Mouse (Mus musculus) liver, embryonic 14.5 days (tissue): ENCODE data around the gene Krtap28-13. TPM values are rescaled to one million over a fixed set of nuclear protein-coding genes. Genes with fewer than 3 reads are reported as not detected.

ENCODE experiments used
- ATAC-seq: fragments of 200-750 bp; cut with Nextera tagmentation; 2 replicates; pipeline ENCODE4 v1.8.0; 2017; ENCODE audit warnings: moderate number of reproducible peaks, mild to moderate bottlenecking, moderate library complexity; ENCODE audit not compliant: insufficient read depth
- DNase-seq, 3 experiments: peaks; one replicate each; pipeline ENCODE4 v3.0.0-alpha.2; 2012 to 2013; ENCODE audit warnings: low read depth in 3 of 3, low spot score in 3 of 3
- H3K27ac ChIP-seq: fragments of 300-500 bp; sonication (generic); 2 replicates; pipeline ENCODE4 v1.5.1; 2014; ENCODE audit warnings: moderate library complexity, mild to moderate bottlenecking, control low read depth, inconsistent platforms
- H3K27me3 ChIP-seq: fragments of 300-500 bp; sonication (generic); 2 replicates; pipeline ENCODE4 v1.6.1; 2014; ENCODE audit warnings: mild to moderate bottlenecking, low read length, moderate library complexity; ENCODE audit not compliant: control insufficient read depth, insufficient read depth
- H3K36me3 ChIP-seq: fragments of 300-500 bp; sonication (generic); replicated peaks from 2 replicates; pipeline ENCODE4 v1.6.1; 2014; ENCODE audit warnings: low read depth; ENCODE audit not compliant: control insufficient read depth, insufficient read depth
- H3K4me1 ChIP-seq, 2 experiments: fragments of 200-500 bp in 1 of 2; fragments of 300-500 bp in 1 of 2; sonication (generic) in 1 of 2; replicated peaks; 2 replicates each; pipeline ENCODE4 v1.6.1; 2012 to 2014; ENCODE audit warnings: antibody characterized with exemption in 1 of 2, inconsistent platforms in 1 of 2, low read length in 1 of 2; ENCODE audit not compliant: control insufficient read depth in 2 of 2, insufficient read depth in 2 of 2
- H3K4me2 ChIP-seq: fragments of 300-500 bp; sonication (generic); 2 replicates; pipeline ENCODE4 v1.6.1; 2014; ENCODE audit warnings: low read depth, mild to moderate bottlenecking, control low read depth, moderate library complexity
- H3K4me3 ChIP-seq, 2 experiments: fragments of 200-500 bp in 1 of 2; fragments of 300-500 bp in 1 of 2; sonication (generic) in 1 of 2; 2 replicates each; pipeline ENCODE4 v1.5.1; 2012 to 2014; ENCODE audit warnings: low read depth in 2 of 2, low read length in 2 of 2, mild to moderate bottlenecking in 2 of 2, control low read depth in 1 of 2, inconsistent platforms in 1 of 2, moderate library complexity in 1 of 2; ENCODE audit not compliant: insufficient read depth in 1 of 2
- H3K9ac ChIP-seq: fragments of 300-500 bp; sonication (generic); replicated peaks from 2 replicates; pipeline ENCODE4 v1.6.1; 2014; ENCODE audit warnings: mild to moderate bottlenecking, control low read depth, moderate library complexity
- H3K9me3 ChIP-seq: fragments of 300-500 bp; sonication (generic); 2 replicates; pipeline ENCODE4 v1.6.1; 2016; ENCODE audit warnings: low read length, mixed read lengths; ENCODE audit not compliant: control insufficient read depth
- CTCF ChIP-seq: IDR thresholded peaks from 2 replicates; pipeline ENCODE4 v1.5.1; 2016; ENCODE audit warnings: antibody characterized with exemption, low read depth, control low read depth
- EP300 ChIP-seq: IDR thresholded peaks from 2 replicates; pipeline ENCODE4 v1.6.1; 2016; ENCODE audit warnings: antibody characterized with exemption, low read depth
- WGBS: fragments of 180-500 bp; shearing (Covaris S2); extraction: QIAGEN DNeasy Blood & Tissue Kit; methylation state at CpG from one replicate; pipeline ENCODE4 v1.1.7; 2014; ENCODE audit not compliant: insufficient replicate concordance; 5-methylcytosine and 5-hydroxymethylcytosine counted together
- polyA plus RNA-seq, 2 experiments: library from polyadenylated mRNA; depleted of rRNA in 1 of 2; stranded (reverse) in 1 of 2; unstranded in 1 of 2; fragments of >200 nt; fragmentation: Nextera tagmentation in 1 of 2; extraction: Ambion mirVana in 1 of 2; gene quantifications; 2 replicates each; pipeline versions ENCODE4 v1.2.1 to v1.2.3; 2012 to 2014

Krtap28-13 gene
- polyA plus RNA-seq, 2 experiments, result not detected

DNA sequence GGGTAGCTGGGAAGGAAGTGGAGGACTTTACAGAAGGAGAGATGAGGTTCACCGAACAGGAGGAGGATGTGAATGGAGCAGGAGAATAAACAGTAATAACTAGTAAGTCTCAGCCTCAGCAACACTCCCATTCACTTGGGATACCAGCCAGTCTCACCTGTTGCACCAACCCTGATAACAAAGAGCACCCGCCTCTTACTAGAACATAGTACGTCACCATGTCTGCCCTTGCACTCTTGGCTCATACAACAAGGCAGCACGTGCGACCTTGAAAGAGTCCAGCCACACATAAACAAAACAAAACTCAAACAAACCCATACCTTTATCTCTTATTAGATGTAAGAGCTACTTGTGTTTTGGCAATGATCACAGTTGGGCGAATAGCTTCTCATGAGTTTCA lies 28.2 kb upstream of the Krtap28-13 start:
- H3K4me1 ChIP-seq, result no peaks in the 10 kb centered on the region
- H3K9me3 ChIP-seq, result no peaks in the 10 kb centered on the region
- no peak overlapping the region for H3K4me3 ChIP-seq
- no peak overlapping the region for H3K9ac ChIP-seq
- no peak overlapping the region for H3K4me2 ChIP-seq
- no peak for ATAC-seq
- H3K27me3 ChIP-seq, result no peaks in the 10 kb centered on the region
- TF ChIP-seq EP300, result no peak
- TF ChIP-seq CTCF, result no peak
- 67% methylated on average over 6 of the region's 6 CpGs for WGBS
- no peaks in the 10 kb centered on the region for H3K36me3 ChIP-seq
- no peak for DNase-seq
- H3K27ac ChIP-seq, result no peak overlapping the region

DNA sequence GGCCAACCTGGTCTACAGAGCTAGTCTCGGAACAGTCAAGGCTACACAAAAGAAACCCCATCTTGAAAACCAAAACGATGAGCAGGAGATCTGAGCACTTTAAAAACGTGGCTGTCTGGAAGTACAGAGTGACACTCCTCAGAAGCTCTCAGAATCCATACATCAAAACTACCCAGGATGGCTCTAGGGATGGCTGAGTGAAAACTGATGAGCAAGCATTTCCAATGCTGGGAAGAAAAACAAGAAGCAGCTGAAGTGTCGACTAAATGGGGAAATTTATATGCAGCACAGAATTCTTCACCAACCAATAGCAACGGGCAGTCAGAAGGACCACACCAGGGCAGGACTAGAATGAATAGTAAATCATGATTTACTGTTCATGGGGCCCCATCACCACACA lies 26.2 kb upstream of the Krtap28-13 start:
- ATAC-seq (no peak), DNase-seq (no peak)
- Histone ChIP-seq H3K9me3 (no peaks in the 10 kb centered on the region), H3K4me3 (no peak overlapping the region), H3K27ac (no peak overlapping the region), H3K4me1 (no peaks in the 10 kb centered on the region), H3K27me3 (no peaks in the 10 kb centered on the region; the same call in 1 of the 2 replicates), H3K36me3 (no peaks in the 10 kb centered on the region), H3K9ac (no peak overlapping the region), H3K4me2 (no peak overlapping the region)
- TF ChIP-seq CTCF (no peak), EP300 (no peak)
- 42% methylated on average over 5 of the region's 5 CpGs for WGBS

DNA sequence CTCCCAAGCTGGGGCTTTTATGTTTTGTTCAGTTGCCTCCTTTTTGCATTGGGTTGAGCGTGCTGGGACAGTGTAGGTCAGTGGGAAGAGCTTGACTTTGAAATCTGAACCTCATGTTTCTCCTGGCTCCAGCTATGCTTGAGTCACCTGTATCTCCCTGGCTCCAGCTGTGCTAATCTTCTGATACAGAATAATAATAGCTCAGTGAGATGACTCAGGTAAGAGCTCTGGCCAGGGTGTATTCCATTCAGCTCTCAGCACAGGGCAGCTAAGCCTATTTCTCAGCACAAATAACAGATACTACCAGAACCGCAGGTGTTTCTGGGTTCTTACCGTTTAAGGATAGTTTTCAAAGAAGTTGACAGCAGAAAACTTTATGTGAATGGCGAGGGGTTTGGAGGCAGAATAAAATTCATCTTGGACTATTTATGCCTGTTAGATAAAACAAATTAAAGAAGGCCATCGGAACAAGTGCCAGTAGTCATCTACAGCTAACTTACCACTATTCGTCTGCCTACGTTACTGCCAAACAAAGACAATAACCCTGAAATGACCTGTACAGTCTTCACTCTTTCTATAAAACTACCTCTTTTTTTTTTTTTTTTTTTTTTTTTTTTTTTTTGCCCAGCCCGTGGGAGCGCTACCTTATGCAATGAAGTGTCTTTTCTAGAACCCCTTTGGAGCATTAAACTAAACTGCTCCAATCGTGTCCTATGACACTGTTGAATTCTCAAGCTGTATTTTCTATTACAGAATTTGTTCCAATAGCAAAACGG lies 23.6 kb upstream of the Krtap28-13 start:
- DNase-seq, result no peak
- WGBS, result 57% methylated on average over 11 of the region's 11 CpGs
- H3K4me1 ChIP-seq, result no peaks in the 10 kb centered on the region
- H3K27ac ChIP-seq, result no peak overlapping the region
- H3K4me3 ChIP-seq, result no peak overlapping the region
- no peaks in the 10 kb centered on the region for H3K9me3 ChIP-seq
- no peak for ATAC-seq
- no peaks in the 10 kb centered on the region; the same call in 1 of the 2 replicates for H3K27me3 ChIP-seq
- TF ChIP-seq EP300 (no peak), CTCF (no peak)
- H3K9ac ChIP-seq, result no peak overlapping the region
- H3K36me3 ChIP-seq, result no peaks in the 10 kb centered on the region
- H3K4me2 ChIP-seq, result no peak overlapping the region

DNA sequence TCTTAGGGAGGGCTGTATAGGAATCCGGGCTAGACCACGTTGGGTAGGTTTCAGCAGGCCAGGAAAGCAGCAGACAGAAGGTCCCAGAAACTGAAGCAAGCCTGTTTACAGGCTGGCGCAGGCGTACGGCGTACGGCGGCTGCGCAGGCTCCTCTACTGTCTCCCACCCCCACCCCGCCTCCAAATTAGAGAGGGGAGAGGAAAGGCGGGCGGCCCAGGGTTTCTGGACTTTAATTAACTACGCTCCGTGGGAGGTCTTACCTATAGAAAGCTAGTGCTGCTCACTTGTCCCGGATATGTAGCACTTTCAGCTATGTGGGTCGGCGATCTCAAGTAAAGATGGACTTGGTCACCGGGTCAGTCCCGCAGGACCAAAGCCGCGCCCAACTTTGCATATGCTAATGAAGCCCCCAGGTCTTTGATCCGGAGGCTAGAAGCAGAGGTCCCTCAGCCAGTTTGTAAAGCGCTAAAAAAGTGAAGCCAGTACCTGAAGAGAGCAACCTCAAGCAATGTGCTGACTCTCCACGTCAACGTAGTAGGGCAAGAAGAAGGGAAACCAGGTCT lies 22.5 kb upstream of the Krtap28-13 start, which contains the start of gene Slc19a3:
TSS of gene Slc19a3 (minus strand) at position 340 of the 564 bp plus-strand sequence.
- TF ChIP-seq EP300 (no peak), CTCF (no peak)
- no peak within 1 kb of the TSS for H3K9ac ChIP-seq

DNA sequence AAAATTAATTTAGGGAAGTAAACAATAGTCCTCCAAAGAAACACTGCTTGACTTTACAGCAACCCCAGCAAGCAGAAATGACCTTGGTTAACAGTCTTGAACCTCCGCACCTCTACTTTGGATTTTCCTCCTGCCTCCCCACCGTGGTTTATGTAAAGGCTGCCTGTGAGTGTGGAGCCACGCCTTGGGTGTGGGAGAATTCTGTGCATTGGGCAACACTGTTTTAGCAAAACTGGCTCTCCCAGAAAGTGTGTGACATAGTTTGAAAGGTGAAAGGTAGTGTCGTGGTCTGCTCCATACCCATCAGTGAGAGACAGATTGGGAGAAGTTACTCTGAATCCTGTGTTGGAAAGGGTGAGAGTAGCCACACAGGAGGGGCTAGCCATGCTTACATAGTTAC lies 21.6 kb upstream of the Krtap28-13 start:
- Histone ChIP-seq H3K36me3 (no peaks in the 10 kb centered on the region), H3K9me3 (no peaks in the 10 kb centered on the region), H3K9ac (no peak overlapping the region), H3K27me3 (no peaks in the 10 kb centered on the region; the same call in 1 of the 2 replicates), H3K4me3 (no peak overlapping the region), H3K27ac (no peak overlapping the region), H3K4me2 (no peak overlapping the region), H3K4me1 (no peaks in the 10 kb centered on the region)
- DNase-seq (no peak), ATAC-seq (no peak)
- WGBS, result 48% methylated on average over 4 of the region's 4 CpGs
- no peak for TF ChIP-seq CTCF
- no peak for TF ChIP-seq EP300

More for the DNA sequence above, 22.5 kb upstream of the Krtap28-13 start, which contains the start of gene Slc19a3:
- WGBS, result under 1% methylated on average over 25 of the region's 25 CpGs
- no peak for ATAC-seq
- DNase-seq, result no peak
- no peaks in the 10 kb centered on the region for H3K4me1 ChIP-seq
- no peaks in the 10 kb centered on the region for H3K36me3 ChIP-seq
- H3K27ac ChIP-seq, result no peak within 1 kb of the TSS
- H3K27me3 ChIP-seq, result no peaks in the 10 kb centered on the region; the same call in 1 of the 2 replicates
- H3K4me2 ChIP-seq, result peak within 1 kb of the TSS; percentile 56
- peak within 1 kb of the TSS; percentile 35 to 53 for H3K4me3 ChIP-seq
- H3K9me3 ChIP-seq, result no peaks in the 10 kb centered on the region
